Mouse (Mus musculus) T-helper 17 cell (primary cell): Measurements from ENCODE around the gene C4bp.

Source experiments
- in situ Hi-C, 2 experiments: fragments of 300-600 bp; cut with MboI, MseI; formaldehyde crosslinking; loops; 1 replicate in 1 of 2; 2 replicates in 1 of 2; pipeline ENCODE4 v1.15.1; 2025; ENCODE audit warnings: high pct_unique_total_duplicates in 2 of 2

The C4bp gene

GRCm38 (mm10) chr1:130661454-130661853 is at the start of gene C4bp:
TSS of gene C4bp (minus strand) at chr1:130661632.
- in situ Hi-C loops: loop anchor here in 1 of 2 experiments (10.0 kb wide), 1 partner anchor 767 kb away; no protein-coding TSS in a partner anchor

- in situ Hi-C loops: no loop called here
Observed at GRCm38 (mm10) chr1:130710283-130711080, 49.0 kb upstream of the C4bp start.

- in situ Hi-C loops: no loop called here
Observed at GRCm38 (mm10) chr1:130703613-130704012, 42.2 kb upstream of the C4bp start.

- in situ Hi-C loops: no loop called here
Observed at GRCm38 (mm10) chr1:130701976-130702375, 40.5 kb upstream of the C4bp start.

GRCm38 (mm10) chr1:130699937-130700633 is 38.7 kb upstream of the C4bp start:
- in situ Hi-C loops: no loop called here

GRCm38 (mm10) chr1:130698601-130699000 is 37.2 kb upstream of the C4bp start:
- in situ Hi-C loops: no loop called here

GRCm38 (mm10) chr1:130683905-130684304 is 22.5 kb upstream of the C4bp start:
- in situ Hi-C loops: no loop called here

GRCm38 (mm10) chr1:130681656-130682413 is 20.4 kb upstream of the C4bp start:
- in situ Hi-C loops: no loop called here

- in situ Hi-C loops: no loop called here
Observed at GRCm38 (mm10) chr1:130681075-130681474, 19.6 kb upstream of the C4bp start.

- in situ Hi-C loops: no loop called here
Observed at GRCm38 (mm10) chr1:130678551-130678950, 17.1 kb upstream of the C4bp start.

GRCm38 (mm10) chr1:130663576-130663975 is 2.1 kb upstream of the C4bp start:
- in situ Hi-C loops: loop anchor here in 1 of 2 experiments (10.0 kb wide), 1 partner anchor 769 kb away; no protein-coding TSS in a partner anchor

GRCm38 (mm10) chr1:130659641-130660040 is 1.8 kb downstream of the C4bp start:
- in situ Hi-C loops: loop anchor here in 1 of 2 experiments (10.0 kb wide), 1 partner anchor 765 kb away; no protein-coding TSS in a partner anchor

- in situ Hi-C loops: no loop called here
Observed at GRCm38 (mm10) chr1:130644103-130644502, 17.3 kb downstream of the C4bp start.

GRCm38 (mm10) chr1:130640967-130641366 is 20.5 kb downstream of the C4bp start:
- in situ Hi-C loops: no loop called here

- in situ Hi-C loops: loop anchor here (5.0 kb wide), 2 partner anchors 57 to 87 kb away; no protein-coding TSS in a partner anchor
Observed at GRCm38 (mm10) chr1:130633761-130634410, 27.5 kb downstream of the C4bp start.

- in situ Hi-C loops: loop anchor here (5.0 kb wide), 2 partner anchors 56 to 86 kb away; no protein-coding TSS in a partner anchor
Observed at GRCm38 (mm10) chr1:130633316-130633715, 28.1 kb downstream of the C4bp start.

GRCm38 (mm10) chr1:130629521-130629920 is 31.9 kb downstream of the C4bp start, which contains the start of gene Zp3r:
TSS of gene Zp3r (minus strand) at chr1:130629621.
- in situ Hi-C loops: no loop called here

GRCm38 (mm10) chr1:130596291-130596690 is 65.1 kb downstream of the C4bp start:
- in situ Hi-C loops: no loop called here

- in situ Hi-C loops: no loop called here
Observed at GRCm38 (mm10) chr1:130588659-130589058, 72.8 kb downstream of the C4bp start.
